Mouse (Mus musculus) kidney, embryonic 14.5 days (tissue): ENCODE data around the gene Intu. TPM values are rescaled to one million over a fixed set of nuclear protein-coding genes. Genes with fewer than 3 reads are reported as not detected.

Experiments
- ATAC-seq: fragments of 200-750 bp; cut with Nextera tagmentation; 2 replicates; pipeline ENCODE4 v1.8.0; 2017; ENCODE audit warnings: moderate number of reproducible peaks, mild to moderate bottlenecking, moderate TSS enrichment, moderate library complexity; ENCODE audit not compliant: low FRiP score, low TSS enrichment
- H3K27ac ChIP-seq: fragments of 300-500 bp; sonication (generic); 2 replicates; pipeline ENCODE4 v1.5.1; 2014; ENCODE audit warnings: low read depth, mild to moderate bottlenecking, low read length, moderate library complexity, mixed read lengths
- H3K27me3 ChIP-seq: fragments of 300-500 bp; sonication (generic); 2 replicates; pipeline ENCODE4 v1.6.1; 2014; ENCODE audit warnings: mild to moderate bottlenecking, low read length; ENCODE audit not compliant: control insufficient read depth, insufficient read depth
- H3K36me3 ChIP-seq: fragments of 300-500 bp; sonication (generic); 2 replicates; pipeline ENCODE4 v1.6.1; 2014; ENCODE audit warnings: low read length, mixed read lengths; ENCODE audit not compliant: control insufficient read depth, insufficient read depth
- H3K4me1 ChIP-seq: fragments of 300-500 bp; sonication (generic); 2 replicates; pipeline ENCODE4 v1.6.1; 2014; ENCODE audit warnings: low read length, mixed read lengths; ENCODE audit not compliant: control insufficient read depth, insufficient read depth
- H3K4me2 ChIP-seq: fragments of 300-500 bp; sonication (generic); replicated peaks from 2 replicates; pipeline ENCODE4 v1.6.1; 2014; ENCODE audit warnings: low read depth, mild to moderate bottlenecking, low read length
- H3K4me3 ChIP-seq: fragments of 300-500 bp; sonication (generic); 2 replicates; pipeline ENCODE4 v1.5.1; 2014; ENCODE audit warnings: mild to moderate bottlenecking, low read length
- H3K9ac ChIP-seq: fragments of 300-500 bp; sonication (generic); 2 replicates; pipeline ENCODE4 v1.6.1; 2014; ENCODE audit warnings: low read depth, mild to moderate bottlenecking, low read length, moderate library complexity
- H3K9me3 ChIP-seq: fragments of 300-500 bp; sonication (generic); 2 replicates; pipeline ENCODE4 v1.6.1; 2016; ENCODE audit warnings: low read length; ENCODE audit not compliant: control insufficient read depth
- WGBS: fragments of 180-500 bp; shearing (Covaris S2); extraction: QIAGEN DNeasy Blood & Tissue Kit; methylation state at CpG from one replicate; pipeline ENCODE4 v1.1.7; 2014; 5-methylcytosine and 5-hydroxymethylcytosine counted together
- polyA plus RNA-seq: library from polyadenylated mRNA; unstranded; fragments of >200 nt; fragmentation: Nextera tagmentation; extraction: Ambion mirVana; gene quantifications from 2 replicates; pipeline ENCODE4 v1.2.1, GENCODE M21; 2014

The Intu gene
- polyA plus RNA-seq, 1 experiment from 2014 or later: 5.1 TPM

GRCm38 (mm10) chr3:40524841-40525240, 6.2 kb upstream of the Intu start:
- no peaks in the 10 kb centered on the region for H3K36me3 ChIP-seq
- H3K4me1 ChIP-seq: peaks cover 4% of the 10 kb centered on the region; the same call in 1 of the 2 replicates
- no peak for ATAC-seq
- H3K27ac ChIP-seq: no peak overlapping the region
- H3K9me3 ChIP-seq: no peaks in the 10 kb centered on the region
- no peak overlapping the region for H3K9ac ChIP-seq
- 87% methylated on average over 7 of the region's 7 CpGs for WGBS
- no peak overlapping the region for H3K4me3 ChIP-seq
- H3K27me3 ChIP-seq: no peaks in the 10 kb centered on the region
- no peak overlapping the region for H3K4me2 ChIP-seq

- H3K9me3 ChIP-seq: no peaks in the 10 kb centered on the region
- no peak overlapping the region for H3K4me2 ChIP-seq
- no peaks in the 10 kb centered on the region for H3K27me3 ChIP-seq
- no peak overlapping the region for H3K9ac ChIP-seq
- H3K36me3 ChIP-seq: no peaks in the 10 kb centered on the region
- 25% methylated on average over 4 of the region's 4 CpGs for WGBS
- H3K4me1 ChIP-seq: peaks cover 4% of the 10 kb centered on the region; the same call in 1 of the 2 replicates
- ATAC-seq: no peak
- H3K4me3 ChIP-seq: no peak overlapping the region
- H3K27ac ChIP-seq: no peak overlapping the region
These were observed 5.7 kb upstream of the Intu start for GRCm38 (mm10) chr3:40525341-40525740.

- H3K9ac ChIP-seq: no peak overlapping the region
- H3K36me3 ChIP-seq: no peaks in the 10 kb centered on the region
- no peak overlapping the region for H3K27ac ChIP-seq
- H3K27me3 ChIP-seq: peaks cover 1% of the 10 kb centered on the region; the same call in 1 of the 2 replicates
- ATAC-seq: no peak
- H3K9me3 ChIP-seq: no peaks in the 10 kb centered on the region
- H3K4me2 ChIP-seq: no peak overlapping the region
- WGBS: 89% methylated on average over 3 of the region's 3 CpGs
- no peak overlapping the region for H3K4me3 ChIP-seq
- H3K4me1 ChIP-seq: peaks cover 4% of the 10 kb centered on the region; the same call in 1 of the 2 replicates
These were observed 5.0 kb upstream of the Intu start for GRCm38 (mm10) chr3:40526095-40526494.

- Histone ChIP-seq H3K4me1 (peaks cover 7% of the 10 kb centered on the region; the same call in 1 of the 2 replicates), H3K36me3 (no peaks in the 10 kb centered on the region), H3K9ac (no peak overlapping the region), H3K9me3 (no peaks in the 10 kb centered on the region), H3K4me3 (no peak overlapping the region), H3K4me2 (no peak overlapping the region), H3K27ac (no peak overlapping the region), H3K27me3 (peaks cover 8% of the 10 kb centered on the region)
- 28% methylated on average over 10 of the region's 10 CpGs for WGBS
- ATAC-seq: no peak
These were observed 3.9 kb upstream of the Intu start for GRCm38 (mm10) chr3:40527218-40527617.

- Histone ChIP-seq H3K27me3 (peaks cover 19% of the 10 kb centered on the region), H3K4me3 (no peak overlapping the region), H3K27ac (no peak overlapping the region), H3K9ac (no peak overlapping the region), H3K9me3 (no peaks in the 10 kb centered on the region), H3K36me3 (no peaks in the 10 kb centered on the region), H3K4me1 (peaks cover 7% of the 10 kb centered on the region; the same call in 1 of the 2 replicates), H3K4me2 (peak overlapping the region; percentile 8; the same call in 1 of the 2 replicates)
- WGBS: 29% methylated on average over 9 of the region's 9 CpGs
- ATAC-seq: peak; percentile 18; the same call in 1 of the 2 replicates
These were observed 2.8 kb upstream of the Intu start for GRCm38 (mm10) chr3:40527976-40528950.

- no peak for ATAC-seq
- 68% methylated on average over 6 of the region's 6 CpGs for WGBS
- no peaks in the 10 kb centered on the region for H3K9me3 ChIP-seq
- peaks cover 7% of the 10 kb centered on the region; the same call in 1 of the 2 replicates for H3K4me1 ChIP-seq
- no peak overlapping the region for H3K4me3 ChIP-seq
- H3K27ac ChIP-seq: no peak overlapping the region
- H3K36me3 ChIP-seq: no peaks in the 10 kb centered on the region
- H3K9ac ChIP-seq: no peak overlapping the region
- peaks cover 21% of the 10 kb centered on the region for H3K27me3 ChIP-seq
- H3K4me2 ChIP-seq: no peak overlapping the region
These were observed 2.1 kb upstream of the Intu start for GRCm38 (mm10) chr3:40528958-40529357.

- Histone ChIP-seq H3K4me1 (peaks cover 7% of the 10 kb centered on the region; the same call in 1 of the 2 replicates), H3K4me2 (peak overlapping the region; percentile 98), H3K4me3 (peak overlapping the region; percentile 59), H3K27me3 (peaks cover 25% of the 10 kb centered on the region), H3K9me3 (no peaks in the 10 kb centered on the region), H3K27ac (no peak overlapping the region), H3K9ac (no peak overlapping the region), H3K36me3 (no peaks in the 10 kb centered on the region)
- no peak for ATAC-seq
- 23% methylated on average over 7 of the region's 7 CpGs for WGBS
These were observed 241 bp upstream of the Intu start for GRCm38 (mm10) chr3:40530845-40531244.

- WGBS: 7% methylated on average over 11 of the region's 11 CpGs
- ATAC-seq: no peak
- Histone ChIP-seq H3K36me3 (no peaks in the 10 kb centered on the region), H3K9me3 (no peaks in the 10 kb centered on the region), H3K9ac (no peak overlapping the region), H3K4me2 (peak overlapping the region; percentile 98), H3K4me3 (peak overlapping the region; percentile 59), H3K4me1 (peaks cover 7% of the 10 kb centered on the region; the same call in 1 of the 2 replicates), H3K27ac (no peak overlapping the region), H3K27me3 (peaks cover 25% of the 10 kb centered on the region)
These were observed 1.2 kb downstream of the Intu start for GRCm38 (mm10) chr3:40532256-40532655.

- H3K36me3 ChIP-seq: no peaks in the 10 kb centered on the region
- H3K4me2 ChIP-seq: no peak overlapping the region
- 0 out of 2 replicates have a peak, but pooled peaks cover 3% of the 10 kb centered on the region for H3K4me1 ChIP-seq
- WGBS: 71% methylated on average over 4 of the region's 4 CpGs
- H3K9ac ChIP-seq: no peak overlapping the region
- no peak overlapping the region for H3K27ac ChIP-seq
- no peak overlapping the region for H3K4me3 ChIP-seq
- H3K9me3 ChIP-seq: no peaks in the 10 kb centered on the region
- H3K27me3 ChIP-seq: peaks cover 25% of the 10 kb centered on the region
- ATAC-seq: no peak
These were observed 3.1 kb downstream of the Intu start for GRCm38 (mm10) chr3:40534141-40534540.
